11 mouse cellular contexts compared by ENCODE assay signal in genomic region chr17:49272661-49273448, GRCm38 (mm10).
A peak's percentile ranks its signal among the peaks of the same experiment; 100 is the strongest.
DNase-seq lines count a peak whose midpoint lies in the region; ATAC-seq and TF ChIP-seq lines count a peak whose summit lies in the region.
"Had no signal": no experiment of that assay in that cellular context is flagged by ENCODE, and none has a peak within 500 bp of the region (broad histone marks: within the 10 kb centered on the region; RNA-seq: fewer than 3 reads in every experiment).

No protein-coding gene starts in this region.

- H3K27me3 ChIP-seq in forebrain, embryonic 16.5 days (replicated peaks; ENCODE audit: control insufficient read depth, insufficient read depth, low read length) = no peaks in the 10 kb centered on the region
- no peaks in the 10 kb centered on the region for H3K27me3 ChIP-seq in forebrain, embryonic 15.5 days
- H3K27me3 ChIP-seq in lung, embryonic 14.5 days (ENCODE audit: insufficient read depth, low read length) = no peaks in the 10 kb centered on the region
- H3K27me3 ChIP-seq in midbrain, postnatal 0 days (ENCODE audit: insufficient read depth, low read length) = no peaks in the 10 kb centered on the region

- no peak for TF ChIP-seq CTCF in lung, embryonic 14.5 days (IDR thresholded peaks at IDR 0.05; ENCODE audit: low read depth)
- no peak for TF ChIP-seq CTCF in brain, embryonic 14.5 days (IDR thresholded peaks at IDR 0.05; ENCODE audit: borderline replicate concordance, extremely low read depth, insufficient read depth, insufficient read length)
- TF ChIP-seq CTCF in midbrain, postnatal 0 days (IDR thresholded peaks at IDR 0.05) = no peak

- no peaks in the 10 kb centered on the region for H3K9me3 ChIP-seq in forebrain, embryonic 16.5 days (ENCODE audit: control insufficient read depth, low read length)
- H3K9me3 ChIP-seq in forebrain, embryonic 15.5 days = no peaks in the 10 kb centered on the region
- H3K9me3 ChIP-seq in lung, embryonic 14.5 days (ENCODE audit: low read depth, low read length) = no peaks in the 10 kb centered on the region
- no peaks in the 10 kb centered on the region for H3K9me3 ChIP-seq in midbrain, postnatal 0 days (ENCODE audit: low read length)

- H3K4me2 ChIP-seq in forebrain, embryonic 16.5 days (ENCODE audit: low read length) = no peak overlapping the region
- H3K4me2 ChIP-seq in forebrain, embryonic 15.5 days (replicated peaks) = no peak overlapping the region
- no peak overlapping the region for H3K4me2 ChIP-seq in lung, embryonic 14.5 days
- H3K4me2 ChIP-seq in midbrain, postnatal 0 days (ENCODE audit: low read depth, low read length, poor library complexity, severe bottlenecking) = no peak overlapping the region

- no peak overlapping the region for H3K27ac ChIP-seq in forebrain, embryonic 16.5 days (ENCODE audit: low read length)
- no peak overlapping the region for H3K27ac ChIP-seq in forebrain, embryonic 15.5 days (replicated peaks)
- H3K27ac ChIP-seq in lung, embryonic 14.5 days (ENCODE audit: low read depth) = no peak overlapping the region
- no peak overlapping the region for H3K27ac ChIP-seq in midbrain, postnatal 0 days (ENCODE audit: low read depth, low read length)

- no peaks in the 10 kb centered on the region for H3K36me3 ChIP-seq in forebrain, embryonic 16.5 days (ENCODE audit: control insufficient read depth, insufficient read depth)
- H3K36me3 ChIP-seq in forebrain, embryonic 15.5 days = no peaks in the 10 kb centered on the region
- H3K36me3 ChIP-seq in lung, embryonic 14.5 days (ENCODE audit: insufficient read depth) = no peaks in the 10 kb centered on the region
- no peaks in the 10 kb centered on the region for H3K36me3 ChIP-seq in midbrain, postnatal 0 days (ENCODE audit: insufficient read depth, low read length)

- no peak overlapping the region for H3K9ac ChIP-seq in forebrain, embryonic 16.5 days (replicated peaks; ENCODE audit: low read depth, low read length)
- no peak overlapping the region for H3K9ac ChIP-seq in forebrain, embryonic 15.5 days (replicated peaks)
- no peak overlapping the region for H3K9ac ChIP-seq in lung, embryonic 14.5 days
- no peak overlapping the region for H3K9ac ChIP-seq in midbrain, postnatal 0 days (replicated peaks; ENCODE audit: low read length, poor library complexity, severe bottlenecking)

- ATAC-seq in forebrain, embryonic 16.5 days = peak; percentile 45; the same call in 1 of the 2 replicates
- no peak for ATAC-seq in forebrain, embryonic 15.5 days (replicated peaks)
- peak; percentile 47; the same call in 1 of the 2 replicates for ATAC-seq in lung, embryonic 14.5 days (ENCODE audit: insufficient read depth)
- ATAC-seq in midbrain, postnatal 0 days (ENCODE audit: low FRiP score) = peak; percentile 67
- no peak for ATAC-seq in megakaryocyte-erythroid progenitor cell, adult 5-6 weeks (replicated peaks; ENCODE audit: low FRiP score, low TSS enrichment, poor library complexity, severe bottlenecking)
- ATAC-seq: hindbrain, embryonic 16.5 days had no signal

- no peak for TF ChIP-seq POLR2A in brain, embryonic 14.5 days (IDR thresholded peaks at IDR 0.05; ENCODE audit: borderline replicate concordance, extremely low read depth, insufficient read depth, insufficient read length, poor library complexity, severe bottlenecking)

- no peak overlapping the region for H3K4me3 ChIP-seq in forebrain, embryonic 16.5 days (replicated peaks; ENCODE audit: low read length)
- no peak overlapping the region for H3K4me3 ChIP-seq in forebrain, embryonic 15.5 days
- no peak overlapping the region for H3K4me3 ChIP-seq in lung, embryonic 14.5 days (ENCODE audit: low read depth, low read length)
- no peak overlapping the region for H3K4me3 ChIP-seq in midbrain, postnatal 0 days (ENCODE audit: low read depth, low read length)

- WGBS in forebrain, embryonic 16.5 days = 62% methylated on average over 11 of the region's 11 CpGs
- 70% methylated on average over 10 of the region's 11 CpGs for WGBS in forebrain, embryonic 15.5 days
- WGBS in lung, embryonic 14.5 days = 44% methylated on average over 11 of the region's 11 CpGs
- WGBS in midbrain, postnatal 0 days = 61% methylated on average over 11 of the region's 11 CpGs

- peaks cover 10% of the 10 kb centered on the region for H3K4me1 ChIP-seq in forebrain, embryonic 16.5 days (replicated peaks; ENCODE audit: control insufficient read depth, insufficient read depth, low read length)
- H3K4me1 ChIP-seq in forebrain, embryonic 15.5 days = peaks cover 11% of the 10 kb centered on the region; the same call in 1 of the 2 replicates
- H3K4me1 ChIP-seq in lung, embryonic 14.5 days (ENCODE audit: insufficient read depth) = no peaks in the 10 kb centered on the region
- H3K4me1 ChIP-seq in midbrain, postnatal 0 days (ENCODE audit: insufficient read depth, low read length) = no peaks in the 10 kb centered on the region

- DNase-seq in lung, embryonic 14.5 days = peak; percentile 47
- no peak for DNase-seq in lung, postnatal 10 days
- peak; percentile 77 for DNase-seq in brain, embryonic 14.5 days (ENCODE audit: low read depth)
- DNase-seq in midbrain, postnatal 0 days (ENCODE audit: low spot score) = peak; percentile 50
- DNase-seq: heart, adult 18-20 months; heart, postnatal 10 days; kidney, postnatal 10 days had no signal

Comparison
In these comparisons a context has a peak if more than half of its experiments do, and no peak if none do; other contexts are left out.
1. ATAC-seq: peak in forebrain, embryonic 16.5 days (single experiment), lung, embryonic 14.5 days (single experiment) and midbrain, postnatal 0 days (single experiment); none in forebrain, embryonic 15.5 days (single experiment) and megakaryocyte-erythroid progenitor cell, adult 5-6 weeks (single experiment).